Mouse (Mus musculus) heart, adult 2 months (tissue): ENCODE results near the gene Tjap1. TPM values are rescaled to one million over a fixed set of nuclear protein-coding genes. Genes with fewer than 3 reads are reported as not detected.

Source experiments
- DNase-seq, 2 experiments: peaks; one replicate each; pipeline ENCODE4 v3.0.0; 2021
- H3K27ac ChIP-seq: fragments of 200-600 bp; 2 replicates; pipeline ENCODE4 v1.8.1; 2022
- H3K27me3 ChIP-seq: fragments of 200-500 bp; 2 replicates; pipeline ENCODE4 v1.6.1; 2012; ENCODE audit warnings: mild to moderate bottlenecking, low read length, inconsistent platforms, mixed read lengths; ENCODE audit not compliant: control insufficient read depth, insufficient read depth
- H3K36me3 ChIP-seq: fragments of 200-500 bp; 2 replicates; pipeline ENCODE4 v1.6.1; 2012; ENCODE audit warnings: low read length, inconsistent platforms; ENCODE audit not compliant: control insufficient read depth, insufficient read depth
- H3K4me1 ChIP-seq: fragments of 200-500 bp; 2 replicates; pipeline ENCODE4 v1.6.1; 2011; ENCODE audit warnings: low read length; ENCODE audit not compliant: control insufficient read depth, insufficient read depth
- H3K4me3 ChIP-seq: fragments of 200-600 bp; 2 replicates; pipeline ENCODE4 v1.8.1; 2022
- H3K79me2 ChIP-seq: fragments of 200-500 bp; replicated peaks from 2 replicates; pipeline ENCODE4 v1.6.1; 2012; ENCODE audit warnings: mild to moderate bottlenecking, inconsistent platforms, low read length, moderate library complexity, mixed read lengths; ENCODE audit not compliant: control insufficient read depth, insufficient read depth
- H3K9ac ChIP-seq: fragments of 200-500 bp; 2 replicates; pipeline ENCODE4 v1.6.1; 2012; ENCODE audit warnings: low read depth, mild to moderate bottlenecking, control low read depth, inconsistent platforms, low read length, mixed read lengths
- CTCF ChIP-seq: fragments of 200-600 bp; IDR thresholded peaks from 2 replicates; pipeline ENCODE4 v1.8.1; 2022; ENCODE audit warnings: antibody characterized with exemption, mild to moderate bottlenecking, moderate library complexity
- EP300 ChIP-seq: fragments of 200-500 bp; IDR thresholded peaks from 2 replicates; pipeline ENCODE4 v1.6.1; 2011; ENCODE audit warnings: low read depth, low read length, control low read depth; ENCODE audit not compliant: insufficient read depth
- POLR2A ChIP-seq: fragments of 200-500 bp; IDR thresholded peaks from 2 replicates; pipeline ENCODE4 v1.6.1; 2011; ENCODE audit warnings: mild to moderate bottlenecking, low read depth, low read length, control low read depth; ENCODE audit not compliant: insufficient read depth
- WGBS: fragments of 180-500 bp; shearing (Covaris S2); methylation state at CpG from one replicate; pipeline ENCODE4 v1.1.7; 2018; 5-methylcytosine and 5-hydroxymethylcytosine counted together
- intact Hi-C: fragments of 180-260 bp; cut with DNase I; formaldehyde crosslinking; loops from one replicate; pipeline ENCODE4 v1.15.1; 2025
- polyA plus RNA-seq: library from polyadenylated mRNA; depleted of rRNA; stranded (reverse); fragments of >200 nt; gene quantifications from 2 replicates; pipeline ENCODE4 v1.2.3, GENCODE M21; 2012
- total RNA-seq, 2 experiments: library from RNA; stranded (reverse); gene quantifications; 2 replicates each; pipeline ENCODE4 v1.2.3; 2021

Tjap1 gene
- total and polyA plus RNA-seq, 3 experiments: 28.3 to 39.1 (median 34.7) TPM

DNA sequence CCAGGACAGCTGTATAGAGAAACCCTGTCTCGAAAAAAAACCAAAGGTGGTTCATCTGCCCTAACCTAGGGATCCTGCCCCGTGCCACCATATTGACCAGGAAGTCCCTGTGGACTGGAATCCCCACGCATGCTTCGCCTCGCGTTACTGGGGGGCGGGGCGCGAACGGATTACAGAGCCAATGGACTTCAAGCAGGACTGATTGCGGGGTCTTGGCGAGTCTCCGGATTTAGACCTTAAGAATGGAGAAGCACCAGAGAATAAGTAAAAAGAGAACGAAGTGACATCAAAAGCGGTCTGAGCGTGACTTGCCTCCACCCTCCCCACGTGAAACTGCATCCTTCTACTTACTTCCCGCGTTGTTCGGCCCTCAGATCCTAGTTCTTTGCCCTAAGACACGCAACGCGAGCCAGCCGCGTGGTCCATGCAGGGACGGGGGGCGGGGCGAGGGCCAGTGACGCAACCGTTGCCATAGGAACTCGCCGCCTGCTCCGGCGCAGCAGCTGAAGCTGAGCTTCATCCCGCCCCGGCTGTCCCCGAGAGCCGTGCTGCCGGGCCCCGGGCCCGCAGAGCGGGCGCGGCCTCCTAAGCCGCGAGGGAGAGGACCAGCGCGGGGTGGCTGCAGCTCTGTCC, 29.3 kb downstream of the Tjap1 start, which contains the start of gene Lrrc73:
Gene Lrrc73 (plus strand): TSS at position 80 of the 633 bp plus-strand sequence.
- 1% methylated on average over 46 of the region's 48 CpGs for WGBS
- Histone ChIP-seq H3K79me2 (no peaks in the 10 kb centered on the region), H3K36me3 (0 out of 2 replicates have a peak, but pooled peaks cover 3% of the 10 kb centered on the region), H3K9ac (peak within 1 kb of the TSS; percentile 44; the same call in 1 of the 2 replicates), H3K27me3 (no peaks in the 10 kb centered on the region), H3K27ac (no peak within 1 kb of the TSS), H3K4me3 (peak within 1 kb of the TSS; percentile 68), H3K4me1 (peaks cover 7% of the 10 kb centered on the region)
- DNase-seq: peak; percentile 91 to 95
- TF ChIP-seq CTCF (no peak), POLR2A (no peak), EP300 (no peak)
- intact Hi-C loops: no loop called here

DNA sequence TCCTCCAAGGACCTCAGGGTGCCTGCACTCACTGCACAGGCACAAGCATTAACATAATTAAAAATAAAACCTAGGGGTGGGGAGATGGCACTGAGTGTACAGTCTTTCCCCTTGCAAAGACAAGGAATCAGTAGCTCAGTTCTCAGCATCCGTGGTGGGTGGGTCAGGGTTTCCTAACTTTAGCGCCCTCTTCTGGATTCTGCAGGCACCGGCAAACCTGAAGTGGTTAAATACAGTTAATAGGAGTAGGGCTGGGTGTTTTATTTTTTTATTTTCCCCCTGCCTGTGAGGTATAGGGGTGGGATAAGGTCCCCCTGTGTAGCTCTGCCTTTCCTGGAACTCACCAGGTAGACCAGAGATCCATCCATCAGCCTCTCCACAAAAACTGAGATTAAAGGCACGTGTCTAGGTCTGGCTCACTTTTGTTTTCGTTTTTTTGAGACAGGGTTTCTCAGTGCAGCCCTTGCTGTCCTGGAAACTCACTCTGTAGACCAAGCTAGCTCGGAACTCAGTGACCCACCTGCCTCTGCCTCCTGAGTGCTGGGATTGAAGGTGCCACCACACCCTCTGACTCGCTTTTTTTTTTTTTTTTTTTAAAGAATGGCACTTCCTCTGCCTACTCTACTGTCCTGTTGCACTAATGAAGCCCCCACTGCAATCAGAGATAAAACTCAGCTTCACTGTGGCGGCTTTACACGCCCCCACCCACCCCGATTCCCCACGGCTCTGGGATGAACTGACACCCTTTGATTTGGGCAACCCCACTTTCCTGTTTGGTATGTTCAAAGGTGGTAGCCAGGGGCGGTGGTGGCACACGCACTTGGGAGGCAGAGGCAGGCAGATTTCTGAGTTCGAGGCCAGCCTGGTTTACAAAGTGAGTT, 30.0 kb downstream of the Tjap1 start:
- 54% methylated on average over 14 of the region's 14 CpGs for WGBS
- peak; percentile 65 for TF ChIP-seq CTCF
- no peak for TF ChIP-seq EP300
- TF ChIP-seq POLR2A: peak; percentile 15; the same call in 1 of the 2 replicates
- no peak for DNase-seq
- Histone ChIP-seq H3K79me2 (no peaks in the 10 kb centered on the region), H3K36me3 (0 out of 2 replicates have a peak, but pooled peaks cover 3% of the 10 kb centered on the region), H3K27ac (no peak overlapping the region), H3K27me3 (no peaks in the 10 kb centered on the region), H3K4me3 (no peak overlapping the region; the same call in 1 of the 2 replicates), H3K9ac (no peak overlapping the region), H3K4me1 (peaks cover 7% of the 10 kb centered on the region)
- intact Hi-C loops: no loop called here

DNA sequence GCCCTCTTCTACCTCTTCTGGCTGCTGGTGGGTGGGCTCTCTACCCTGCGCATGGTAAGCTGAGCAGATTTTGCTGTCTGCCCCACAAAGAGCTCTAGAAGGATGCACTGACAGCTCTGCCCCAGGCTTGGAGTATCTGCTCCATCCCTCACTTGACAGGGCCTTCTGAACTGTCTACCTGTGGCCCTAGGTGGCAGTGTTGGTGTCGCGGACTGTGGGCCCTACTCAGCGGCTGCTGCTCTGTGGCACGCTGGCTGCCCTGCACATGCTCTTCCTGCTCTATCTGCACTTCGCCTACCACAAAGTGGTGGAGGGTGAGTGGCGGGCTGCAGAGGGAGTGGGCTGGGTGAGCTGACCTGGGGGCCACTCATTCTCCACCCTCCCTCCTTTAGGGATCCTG, 31.7 kb downstream of the Tjap1 start:
- TF ChIP-seq EP300: no peak
- peak; percentile 16 for TF ChIP-seq CTCF
- WGBS: 78% methylated on average over 7 of the region's 7 CpGs
- H3K4me3 ChIP-seq: no peak overlapping the region
- H3K27me3 ChIP-seq: no peaks in the 10 kb centered on the region
- peaks cover 2% of the 10 kb centered on the region; the same call in 1 of the 2 replicates for H3K79me2 ChIP-seq
- H3K9ac ChIP-seq: no peak overlapping the region
- H3K4me1 ChIP-seq: peaks cover 8% of the 10 kb centered on the region
- H3K27ac ChIP-seq: no peak overlapping the region
- peak in 1 of 2 experiments; percentile 14 for DNase-seq
- peaks cover 4% of the 10 kb centered on the region; the same call in 1 of the 2 replicates for H3K36me3 ChIP-seq
- intact Hi-C loops: no loop called here

DNA sequence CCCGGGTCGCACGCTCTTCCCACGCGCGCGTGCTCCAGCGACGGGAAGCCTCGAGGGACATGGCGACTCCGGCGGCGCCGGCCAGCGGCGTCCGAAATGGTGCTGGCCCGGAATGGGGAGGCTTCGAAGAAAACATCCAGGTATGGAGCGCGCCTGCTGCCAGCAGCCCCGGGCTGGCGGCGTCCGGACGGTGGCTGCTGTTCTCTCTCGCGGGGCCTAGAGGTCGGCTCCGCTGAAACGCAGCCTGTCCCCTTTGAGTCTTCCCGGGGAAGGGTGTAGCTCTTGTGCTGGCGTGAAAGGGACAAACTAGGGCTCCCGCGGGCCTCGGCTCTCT, 34.7 kb downstream of the Tjap1 start:
- Histone ChIP-seq H3K4me1 (peaks cover 5% of the 10 kb centered on the region; the same call in 1 of the 2 replicates), H3K36me3 (peaks cover 4% of the 10 kb centered on the region; the same call in 1 of the 2 replicates), H3K27me3 (no peaks in the 10 kb centered on the region), H3K79me2 (peaks cover 2% of the 10 kb centered on the region; the same call in 1 of the 2 replicates), H3K4me3 (peak overlapping the region; percentile 81), H3K27ac (peak overlapping the region; percentile 97), H3K9ac (peak overlapping the region; percentile 97)
- intact Hi-C loops: loop anchor here (5.0 kb wide), 1 partner anchor 134 kb away; the partner anchor contains the start of gene Zfp318
- 0 out of 2 replicates have a peak, but pooled peaks have one; percentile 46 for TF ChIP-seq POLR2A
- no peak for TF ChIP-seq CTCF
- no peak for TF ChIP-seq EP300
- DNase-seq: no peak
- WGBS: 1% methylated on average over 37 of the region's 37 CpGs

DNA sequence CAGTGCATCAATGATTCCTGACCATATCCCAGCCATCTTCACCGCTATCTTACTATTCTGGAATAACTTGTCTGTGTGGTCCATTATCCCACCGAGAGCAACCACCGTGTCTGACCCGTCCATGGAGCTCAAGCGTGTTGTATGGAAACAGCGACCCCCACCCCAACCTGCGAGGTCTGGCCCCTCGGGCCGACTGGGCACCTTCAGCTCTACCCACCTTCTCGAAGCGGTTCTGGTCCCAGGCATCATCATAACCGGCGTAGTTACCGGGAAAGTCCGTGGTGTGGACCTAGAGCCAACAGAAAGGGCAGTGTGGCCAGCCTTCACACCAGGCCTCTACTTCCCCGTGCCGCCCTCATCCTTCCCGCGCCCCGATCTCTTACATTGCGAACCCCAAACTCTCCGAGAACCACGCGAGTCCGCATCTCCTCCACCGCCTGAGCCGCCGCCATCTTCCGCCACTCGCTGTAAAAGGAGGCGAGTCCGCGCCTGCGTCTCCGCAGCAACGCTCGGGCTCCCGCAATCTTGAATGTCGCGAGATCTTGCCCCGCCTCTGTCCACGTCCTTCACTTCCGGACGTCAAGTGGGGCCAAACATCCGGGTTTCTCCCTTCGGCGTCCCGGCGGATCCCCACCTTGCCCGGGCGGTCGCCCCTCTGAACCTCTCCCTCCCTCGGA, 35.2 kb downstream of the Tjap1 start, which contains the start of the genes Polr1c and Yipf3:
Gene Polr1c (minus strand): TSS at position 543 of the 677 bp plus-strand sequence.
Gene Yipf3 (plus strand): TSS at position 569 of the 677 bp plus-strand sequence.
- Histone ChIP-seq H3K9ac (peak within 1 kb of the TSS; percentile 97), H3K27ac (peak within 1 kb of the TSS; percentile 97), H3K36me3 (peaks cover 4% of the 10 kb centered on the region; the same call in 1 of the 2 replicates), H3K4me3 (peak within 1 kb of the TSS; percentile 81), H3K4me1 (peaks cover 5% of the 10 kb centered on the region; the same call in 1 of the 2 replicates), H3K79me2 (peaks cover 2% of the 10 kb centered on the region; the same call in 1 of the 2 replicates), H3K27me3 (no peaks in the 10 kb centered on the region)
- under 1% methylated on average over 53 of the region's 53 CpGs for WGBS
- TF ChIP-seq EP300 (0 out of 2 replicates have a peak, but pooled peaks have one; percentile 32), POLR2A (peak; percentile 92), CTCF (no peak)
- intact Hi-C loops: loop anchor here (2.0 to 5.0 kb wide), 2 partner anchors 45 to 135 kb away; partner anchors contain the start of genes Polh, Xpo5 and Zfp318
- peak; percentile 96 to 97 for DNase-seq
